Mouse (Mus musculus) left cerebral cortex, adult 8-10 months (tissue): ENCODE results near the gene Nkpd1. TPM values are rescaled to one million over a fixed set of nuclear protein-coding genes. Genes with fewer than 3 reads are reported as not detected.

ENCODE experiments used
- DNase-seq, 2 experiments: peaks; one replicate each; pipeline ENCODE4 v3.0.0; 2022; ENCODE audit warnings: low spot score in 2 of 2
- total RNA-seq, 4 experiments: library from RNA; stranded (reverse); gene quantifications; 2 replicates each; pipeline ENCODE4 v1.2.4; 2022

Gene Nkpd1
- total RNA-seq, 4 experiments from 2014 or later: 0.83 to 1.7 (median 1.1) TPM

GRCm38 (mm10) chr7:19573776-19574140 is 56.1 kb downstream of the Nkpd1 start:
- DNase-seq: no peak

Other genes starting within 250 kb of the Nkpd1 start
- gene Vasp, start 246.0 kb upstream of the Nkpd1 start, total RNA-seq: 10 to 100 TPM; 13.6 to 16.9 (median 15.6) TPM
- under 1 TPM in 1 of 4 experiments, not detected in 3; 0.68 TPM for gene Ppm1n, start 237.8 kb upstream of the Nkpd1 start, total RNA-seq
- gene Rtn2, start 235.2 kb upstream of the Nkpd1 start, total RNA-seq: 100 to 1,000 TPM; 108 to 133 (median 114) TPM
- gene Fosb, start 207.8 kb upstream of the Nkpd1 start, total RNA-seq: 10 to 100 TPM; 11.1 to 15.1 (median 13.8) TPM
- gene Ercc1, start 173.1 kb upstream of the Nkpd1 start, total RNA-seq: 10 to 100 TPM; 34.9 to 42.8 (median 38.6) TPM
- gene Cd3eap, start 158.4 kb upstream of the Nkpd1 start, total RNA-seq: 10 to 100 TPM; 16.3 to 20.4 (median 17.4) TPM
- 1 to 10 TPM; 3.9 to 7.7 (median 5.9) TPM for gene Ppp1r13l, start 158.1 kb upstream of the Nkpd1 start, total RNA-seq
- gene Ercc2, start 135.8 kb upstream of the Nkpd1 start, total RNA-seq: 10 to 100 TPM; 25.7 to 36.8 (median 31.0) TPM
- gene Klc3, start 113.7 kb upstream of the Nkpd1 start, total RNA-seq: 1 to 10 TPM; 4.5 to 5.9 (median 5.1) TPM
- gene Ckm, start 113.1 kb upstream of the Nkpd1 start, total RNA-seq: 10 to 100 TPM in 1 of 4 experiments, 1 to 10 TPM in 2, not detected in 1; 3.1 to 12.8 (median 9.4) TPM
- gene Mark4, start 59.0 kb upstream of the Nkpd1 start, total RNA-seq: 10 to 100 TPM; 70.4 to 80.3 (median 76.2) TPM
- gene Exoc3l2, start 54.5 kb upstream of the Nkpd1 start, total RNA-seq: 1 to 10 TPM in 1 of 4 experiments, under 1 TPM in 3; 0.59 to 1.1 (median 0.79) TPM
- gene Bloc1s3, start 9.5 kb upstream of the Nkpd1 start, total RNA-seq: 1 to 10 TPM; 6.5 to 7.7 (median 7.1) TPM
- gene Trappc6a, start 9.4 kb upstream of the Nkpd1 start, total RNA-seq: 10 to 100 TPM; 19.0 to 25.5 (median 23.5) TPM
- 100 to 1,000 TPM; 118 to 134 (median 124) TPM for gene Ppp1r37, start 45.2 kb downstream of the Nkpd1 start, total RNA-seq
- gene Zfp296, start 59.4 kb downstream of the Nkpd1 start, total RNA-seq: 1 to 10 TPM; 1.6 to 1.9 (median 1.8) TPM
- 10 to 100 TPM; 44.2 to 59.5 (median 51.3) TPM for gene Gemin7, start 59.8 kb downstream of the Nkpd1 start, total RNA-seq
- gene Clasrp, start 86.6 kb downstream of the Nkpd1 start, total RNA-seq: 10 to 100 TPM; 74.8 to 89.4 (median 84.1) TPM
- 1 to 10 TPM; 5.6 to 7.2 (median 6.4) TPM for gene Relb, start 111.6 kb downstream of the Nkpd1 start, total RNA-seq
- gene Clptm1, start 147.2 kb downstream of the Nkpd1 start, total RNA-seq: 100 to 1,000 TPM; 145 to 171 (median 154) TPM
- not detected for gene Apoc2, start 160.1 kb downstream of the Nkpd1 start, total RNA-seq
- gene Gm44805, start 163.6 kb downstream of the Nkpd1 start, total RNA-seq: not detected
- under 1 TPM in 1 of 4 experiments, not detected in 3; 0.81 TPM for gene Apoc4, start 163.6 kb downstream of the Nkpd1 start, total RNA-seq
- 1 to 10 TPM; 3.4 to 6.2 (median 4.7) TPM for gene Apoc1, start 174.8 kb downstream of the Nkpd1 start, total RNA-seq
- 1,000 to 10,000 TPM; 1,704 to 2,821 (median 2,131) TPM for gene Apoe, start 181.3 kb downstream of the Nkpd1 start, total RNA-seq
- 100 to 1,000 TPM; 109 to 112 (median 111) TPM for gene Tomm40, start 197.6 kb downstream of the Nkpd1 start, total RNA-seq
- gene Nectin2, start 232.6 kb downstream of the Nkpd1 start, total RNA-seq: 1 to 10 TPM; 6.5 to 8.0 (median 7.4) TPM